Mouse (Mus musculus): ENCODE results near the gene Olfr1396.
"Not testable (repeated sequence)": the region's sequence is repeated elsewhere in the genome, so short reads cannot be mapped to it uniquely, and the experiment has no call there.

- TF ChIP-seq CTCF (IDR thresholded peaks at IDR 0.05; ENCODE audit: control insufficient read depth, insufficient read depth, insufficient read length); USF1 (IDR thresholded peaks at IDR 0.05; ENCODE audit: low read depth); MYOD1 (IDR thresholded peaks at IDR 0.05; ENCODE audit: control insufficient read depth, insufficient read length, low read depth): not testable (repeated sequence)
Measured at GRCm38 (mm10) chr11:49063713-49064469, 50.8 kb downstream of the Olfr1396 start, which contains the start of gene Tgtp2.
